Mouse (Mus musculus): ENCODE measurements at regions not wholly inside any gene's neighbourhood (a gene's known extent, or its start where the extent isn't known, plus 50 kb on each side); places are given as distances from the start of the nearest gene placed in this dataset.

- no peak for TF ChIP-seq CTCF (IDR thresholded peaks at IDR 0.05)
- ChIA-PET POLR2A (no interaction called here), CTCF (interaction anchor here (0.8 to 2.6 kb wide), 2 partner anchors 9 to 14 kb away, joined by 3 to 14 read pairs; no protein-coding TSS in a partner anchor)
- no peak for DNase-seq (ENCODE audit: low read depth, low spot score)
- no peaks in the 10 kb centered on the region for H3K27me3 ChIP-seq
- ATAC-seq = no peak
- in situ Hi-C loops (cut with MboI; ENCODE audit: low pct_unique_long_range_greater_than_20kb) = no loop called here
Measured at GRCm38 (mm10) chr3:150050916-150051315, 1060.6 kb upstream of the Adgrl2 start.

GRCm38 (mm10) chr3:150049876-150050830 lies 1059.8 kb upstream of the Adgrl2 start:
- ATAC-seq (no peak), DNase-seq (ENCODE audit: low read depth, low spot score) (no peak)
- ChIA-PET CTCF (interaction anchor here (0.8 to 2.6 kb wide), 5 partner anchors 10 to 19 kb away, joined by 3 to 14 read pairs (median 4); no protein-coding TSS in a partner anchor), POLR2A (no interaction called here)
- no peak for TF ChIP-seq CTCF (IDR thresholded peaks at IDR 0.05)
- no peaks in the 10 kb centered on the region for H3K27me3 ChIP-seq
- in situ Hi-C loops (cut with MboI; ENCODE audit: low pct_unique_long_range_greater_than_20kb) = no loop called here
